Mouse (Mus musculus): Measurements from ENCODE around the gene Mreg. TPM values are rescaled to one million over a fixed set of nuclear protein-coding genes. Genes with fewer than 3 reads are reported as not detected.
"Not testable (repeated sequence)": the region's sequence is repeated elsewhere in the genome, so short reads cannot be mapped to it uniquely, and the experiment has no call there.

The Mreg gene
- total and polyA plus RNA-seq, 2 experiments from 2014 or later, result 2.3 to 2.4 TPM

DNA sequence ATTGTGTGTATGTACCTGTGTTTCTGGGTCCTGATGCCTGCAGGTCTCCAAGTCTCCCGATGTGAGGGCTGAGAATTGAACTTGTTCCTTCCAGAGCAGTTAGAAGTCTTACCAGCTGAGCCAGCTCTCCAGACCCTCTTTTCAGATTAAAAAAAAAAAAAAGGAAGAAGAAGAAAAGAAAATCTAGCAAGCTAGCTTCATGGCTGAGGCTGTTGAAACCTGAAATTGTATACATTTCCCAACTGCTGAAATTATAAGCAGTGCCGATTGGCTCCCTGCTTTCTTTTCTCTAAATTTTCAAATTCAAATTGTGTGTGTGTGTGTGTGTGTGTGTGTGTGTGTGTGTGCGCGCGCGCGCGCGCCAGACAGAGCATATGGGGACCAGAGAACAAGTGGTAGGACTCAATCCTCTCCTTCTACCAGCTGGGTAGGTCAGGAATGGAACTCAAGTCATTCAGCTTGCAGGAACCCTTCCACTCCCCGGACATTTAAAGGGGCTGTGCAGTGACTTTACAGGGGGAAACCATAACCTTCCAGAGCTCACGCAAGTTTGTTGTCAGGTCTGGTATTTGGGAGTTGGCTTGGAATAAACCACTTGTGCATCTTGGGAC lies 41.9 kb upstream of the Mreg start:
- peaks cover 8% of the 10 kb centered on the region; the same call in 1 of the 2 replicates for H3K4me1 ChIP-seq (ENCODE audit: insufficient read depth, low read length)
- ATAC-seq (ENCODE audit: low FRiP score) (no peak; the same call in 1 of the 2 replicates), DNase-seq (ENCODE audit: low spot score) (peak; percentile 10)
- peak overlapping the region; percentile 51 for H3K9ac ChIP-seq (replicated peaks; ENCODE audit: low read length, poor library complexity, severe bottlenecking)
- no peaks in the 10 kb centered on the region for H3K27me3 ChIP-seq (ENCODE audit: insufficient read depth, low read length)
- no peak for TF ChIP-seq CTCF (IDR thresholded peaks at IDR 0.05)
- WGBS, result 44% methylated on average over 11 of the region's 11 CpGs
- peak overlapping the region; percentile 40 for H3K4me3 ChIP-seq (ENCODE audit: low read depth, low read length)
- H3K9me3 ChIP-seq (ENCODE audit: low read length), result no peaks in the 10 kb centered on the region
- peak overlapping the region; percentile 57 for H3K4me2 ChIP-seq (ENCODE audit: low read depth, low read length, poor library complexity, severe bottlenecking)
- peak overlapping the region; percentile 77 for H3K27ac ChIP-seq (ENCODE audit: low read depth, low read length)
- H3K36me3 ChIP-seq (ENCODE audit: insufficient read depth, low read length), result no peaks in the 10 kb centered on the region

DNA sequence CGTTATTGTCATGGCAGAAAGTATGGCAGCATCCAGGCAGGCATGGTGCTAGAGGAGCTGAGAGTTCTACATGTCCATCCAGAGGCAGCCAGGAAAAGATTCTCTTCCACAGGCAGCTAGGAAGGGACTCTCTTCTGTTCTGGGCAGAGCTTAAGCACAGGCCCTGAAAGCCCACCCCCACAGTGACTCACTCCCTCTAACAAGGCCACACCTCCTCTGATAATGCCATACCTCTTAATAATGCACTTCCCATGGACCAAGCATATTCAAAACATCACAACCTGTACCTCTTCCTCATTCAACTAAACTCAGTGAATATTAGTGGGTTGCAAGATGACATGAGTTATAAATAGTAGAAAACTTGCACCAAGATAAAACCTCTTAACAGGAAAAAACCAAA lies 39.7 kb upstream of the Mreg start:
- Histone ChIP-seq H3K27me3 (ENCODE audit: insufficient read depth, low read length) (no peaks in the 10 kb centered on the region), H3K4me3 (ENCODE audit: low read depth, low read length) (no peak overlapping the region), H3K4me2 (ENCODE audit: low read depth, low read length, poor library complexity, severe bottlenecking) (no peak overlapping the region), H3K4me1 (ENCODE audit: insufficient read depth, low read length) (peaks cover 8% of the 10 kb centered on the region; the same call in 1 of the 2 replicates), H3K9me3 (ENCODE audit: low read length) (no peaks in the 10 kb centered on the region), H3K27ac (ENCODE audit: low read depth, low read length) (no peak overlapping the region), H3K36me3 (ENCODE audit: insufficient read depth, low read length) (no peaks in the 10 kb centered on the region), H3K9ac (replicated peaks; ENCODE audit: low read length, poor library complexity, severe bottlenecking) (no peak overlapping the region)
- 83% methylated on average over 1 of the region's 1 CpGs for WGBS
- no peak for ATAC-seq (ENCODE audit: low FRiP score)
- TF ChIP-seq CTCF (IDR thresholded peaks at IDR 0.05), result no peak
- no peak for DNase-seq (ENCODE audit: low spot score)

DNA sequence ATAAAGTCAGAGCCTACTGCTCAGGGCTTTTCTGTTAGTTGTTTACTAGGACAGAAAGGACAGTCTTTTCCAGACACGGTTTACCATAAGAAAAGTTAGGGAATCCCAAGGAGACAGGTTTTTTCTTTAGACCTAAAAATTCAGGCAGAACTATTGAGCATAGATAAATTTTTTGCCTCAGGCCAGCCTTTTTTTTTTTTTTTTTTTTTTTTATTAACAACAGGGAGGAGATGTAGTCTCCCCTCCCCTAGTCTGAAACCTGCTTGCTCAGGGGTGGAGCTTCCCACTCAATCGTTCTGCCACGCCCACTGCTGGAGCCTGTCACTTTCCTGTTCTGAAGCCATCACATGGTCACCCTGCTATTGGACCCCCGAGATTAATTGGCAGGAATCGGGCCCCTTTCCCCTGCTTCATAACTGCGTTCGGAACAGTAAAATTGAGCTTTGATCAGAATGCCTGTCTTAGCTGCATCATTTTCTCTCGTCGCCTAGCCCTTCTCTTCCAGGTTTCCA lies 36.2 kb upstream of the Mreg start:
- not testable (repeated sequence) for H3K9ac ChIP-seq (replicated peaks; ENCODE audit: low read length, poor library complexity, severe bottlenecking); H3K4me3 ChIP-seq (ENCODE audit: low read depth, low read length); ATAC-seq (ENCODE audit: low FRiP score); H3K9me3 ChIP-seq (ENCODE audit: low read length); H3K36me3 ChIP-seq (ENCODE audit: insufficient read depth, low read length); H3K4me2 ChIP-seq (ENCODE audit: low read depth, low read length, poor library complexity, severe bottlenecking); H3K4me1 ChIP-seq (ENCODE audit: insufficient read depth, low read length); H3K27ac ChIP-seq (ENCODE audit: low read depth, low read length); H3K27me3 ChIP-seq (ENCODE audit: insufficient read depth, low read length); DNase-seq (ENCODE audit: low spot score)
- WGBS, result 46% methylated on average over 9 of the region's 9 CpGs

DNA sequence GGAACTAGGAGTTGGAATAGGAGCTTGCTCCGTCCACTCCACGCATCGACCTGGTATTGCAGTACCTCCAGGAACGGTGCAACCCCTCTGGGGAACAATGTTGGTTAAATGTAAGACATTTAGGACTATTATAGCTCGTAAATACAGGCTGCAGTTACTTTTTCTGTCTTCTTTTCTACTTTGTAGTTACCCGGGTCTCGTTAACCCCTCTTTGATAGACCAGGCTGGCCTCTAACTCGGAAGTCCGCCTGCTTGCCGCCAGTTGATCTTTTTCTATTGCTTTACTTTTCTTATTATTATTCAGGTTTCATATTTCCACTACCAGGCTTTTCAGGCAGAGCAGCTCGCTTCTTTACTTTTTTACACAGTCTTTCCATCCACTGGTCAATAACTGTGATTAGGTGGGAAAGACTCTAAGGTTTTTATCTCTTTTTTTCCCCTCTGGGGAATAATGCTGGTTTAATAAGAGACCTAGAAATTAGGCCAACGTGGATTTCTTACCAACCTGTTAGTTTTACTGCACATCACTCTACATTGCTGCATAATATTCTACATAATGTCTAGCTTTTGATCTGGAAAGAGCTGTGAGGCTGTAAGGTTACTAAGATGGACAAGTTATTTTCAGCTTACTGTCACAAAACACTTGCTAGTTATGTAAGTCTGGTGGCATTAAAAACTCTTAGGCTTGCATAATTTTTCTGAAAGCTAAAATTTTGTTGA lies 32.4 kb upstream of the Mreg start:
- no peak for ATAC-seq (ENCODE audit: low FRiP score)
- peak overlapping the region; percentile 48 for H3K4me3 ChIP-seq (ENCODE audit: low read depth, low read length)
- peak overlapping the region; percentile 56 for H3K4me2 ChIP-seq (ENCODE audit: low read depth, low read length, poor library complexity, severe bottlenecking)
- no peaks in the 10 kb centered on the region for H3K36me3 ChIP-seq (ENCODE audit: insufficient read depth, low read length)
- H3K4me1 ChIP-seq (ENCODE audit: insufficient read depth, low read length), result no peaks in the 10 kb centered on the region
- peak; percentile 77 for DNase-seq (ENCODE audit: low spot score)
- no peak for TF ChIP-seq CTCF (IDR thresholded peaks at IDR 0.05)
- H3K9ac ChIP-seq (replicated peaks; ENCODE audit: low read length, poor library complexity, severe bottlenecking), result no peak overlapping the region
- 2% methylated on average over 12 of the region's 12 CpGs for WGBS
- H3K27me3 ChIP-seq (ENCODE audit: insufficient read depth, low read length), result no peaks in the 10 kb centered on the region
- H3K9me3 ChIP-seq (ENCODE audit: low read length), result no peaks in the 10 kb centered on the region
- peak overlapping the region; percentile 96 for H3K27ac ChIP-seq (ENCODE audit: low read depth, low read length)

DNA sequence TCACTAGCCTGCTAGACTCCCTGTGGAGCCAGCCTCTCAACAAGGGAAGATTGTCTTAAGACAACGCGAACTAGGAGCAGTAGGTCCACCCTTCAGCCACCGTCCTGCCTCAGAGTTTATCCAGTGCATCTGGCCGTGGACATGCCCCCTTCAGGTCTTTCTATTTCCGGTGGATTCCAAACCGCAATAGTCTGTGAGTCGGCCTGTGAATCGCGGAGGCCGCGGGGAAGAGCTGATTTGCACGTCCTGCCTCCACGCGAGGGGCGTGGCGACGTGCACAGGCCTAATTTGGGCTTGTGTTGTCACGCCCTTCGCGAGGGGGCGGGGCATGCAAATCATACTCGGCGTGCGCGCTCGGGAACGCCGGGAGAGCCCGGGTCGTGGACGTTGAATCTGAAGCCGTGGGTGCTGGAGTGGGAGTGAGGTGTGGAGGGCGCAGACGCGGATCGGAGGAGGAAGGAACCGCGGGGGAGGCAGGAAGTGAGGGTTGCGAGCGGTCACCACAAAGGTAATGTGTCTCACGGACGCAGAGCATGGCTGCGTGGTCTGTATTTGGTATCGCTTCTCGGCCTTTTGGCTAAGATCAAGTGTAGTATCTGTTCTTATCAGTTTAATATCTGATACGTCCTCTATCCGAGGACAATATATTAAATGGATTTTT lies 31.7 kb upstream of the Mreg start:
- Histone ChIP-seq H3K4me3 (ENCODE audit: low read depth, low read length) (peak overlapping the region; percentile 48), H3K4me1 (ENCODE audit: insufficient read depth, low read length) (no peaks in the 10 kb centered on the region), H3K9me3 (ENCODE audit: low read length) (no peaks in the 10 kb centered on the region), H3K27ac (ENCODE audit: low read depth, low read length) (peak overlapping the region; percentile 96), H3K36me3 (ENCODE audit: insufficient read depth, low read length) (no peaks in the 10 kb centered on the region), H3K9ac (replicated peaks; ENCODE audit: low read length, poor library complexity, severe bottlenecking) (peak overlapping the region; percentile 79), H3K27me3 (ENCODE audit: insufficient read depth, low read length) (no peaks in the 10 kb centered on the region), H3K4me2 (ENCODE audit: low read depth, low read length, poor library complexity, severe bottlenecking) (peak overlapping the region; percentile 56)
- TF ChIP-seq CTCF (IDR thresholded peaks at IDR 0.05), result peak; percentile 55
- ATAC-seq (ENCODE audit: low FRiP score) (peak; percentile 94), DNase-seq (ENCODE audit: low spot score) (peak; percentile 96)
- under 1% methylated on average over 44 of the region's 47 CpGs for WGBS

All from midbrain, postnatal 0 days (tissue).